Mouse (Mus musculus) bone marrow macrophage, adult 2 months (primary cell): Measurements from ENCODE around the gene Pus1. TPM values are rescaled to one million over a fixed set of nuclear protein-coding genes. Genes with fewer than 3 reads are reported as not detected.

Source experiments
- H3K27ac ChIP-seq: 2 replicates; pipeline ENCODE4 v1.5.1; 2012; ENCODE audit warnings: low read depth, low read length; ENCODE audit not compliant: insufficient read depth
- H3K4me1 ChIP-seq: 2 replicates; pipeline ENCODE4 v1.6.1; 2012; ENCODE audit warnings: low read length; ENCODE audit not compliant: control insufficient read depth, insufficient read depth
- H3K4me3 ChIP-seq: 2 replicates; pipeline ENCODE4 v1.5.1; 2012; ENCODE audit warnings: mild to moderate bottlenecking, low read length, moderate library complexity; ENCODE audit not compliant: insufficient read depth
- CTCF ChIP-seq: IDR thresholded peaks from 2 replicates; pipeline ENCODE4 v1.5.1; 2012; ENCODE audit warnings: low read depth, mild to moderate bottlenecking, low read length, moderate library complexity
- POLR2A ChIP-seq: IDR thresholded peaks from 2 replicates; pipeline ENCODE4 v1.6.1; 2012; ENCODE audit warnings: mild to moderate bottlenecking, low read depth, low read length, borderline replicate concordance
- polyA plus RNA-seq: library from polyadenylated mRNA; stranded (reverse); fragments of >200 nt; gene quantifications from 2 replicates; pipeline ENCODE4 v1.2.4, GENCODE M21; 2012; ENCODE audit not compliant: missing spikeins, insufficient read depth, insufficient read length

Pus1 gene
- polyA plus RNA-seq, 1 experiment, result 11.4 TPM

- no peak for TF ChIP-seq CTCF
- TF ChIP-seq POLR2A, result no peak
- no peak overlapping the region for H3K4me3 ChIP-seq
- H3K4me1 ChIP-seq, result peaks cover 15% of the 10 kb centered on the region
- no peak overlapping the region for H3K27ac ChIP-seq
Observed at GRCm38 (mm10) chr5:110806154-110806553, 25.7 kb upstream of the Pus1 start.

GRCm38 (mm10) chr5:110804012-110804743 is 23.7 kb upstream of the Pus1 start:
- H3K4me3 ChIP-seq, result no peak overlapping the region
- no peak for TF ChIP-seq POLR2A
- TF ChIP-seq CTCF, result no peak
- peaks cover 15% of the 10 kb centered on the region for H3K4me1 ChIP-seq
- no peak overlapping the region for H3K27ac ChIP-seq

DNA sequence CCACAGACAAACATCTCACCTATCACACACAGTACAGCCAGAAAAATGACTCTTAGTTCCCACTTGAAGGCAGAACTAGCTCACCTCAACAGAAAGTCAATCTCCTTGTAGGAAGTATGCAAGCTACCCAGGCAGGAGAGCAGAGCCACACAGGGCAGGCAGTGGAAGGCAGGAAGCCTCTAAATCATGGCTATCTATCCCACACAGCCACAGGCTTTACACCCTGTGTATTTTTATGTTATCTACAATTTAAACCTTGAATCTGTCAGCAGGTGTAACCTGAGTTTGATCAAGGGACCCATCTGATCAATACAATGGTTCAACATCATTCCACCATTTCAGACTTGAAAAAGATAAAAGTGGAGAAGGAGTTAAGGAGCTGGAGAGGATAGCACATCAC is 22.4 kb upstream of the Pus1 start:
- no peak for TF ChIP-seq POLR2A
- no peak for TF ChIP-seq CTCF
- Histone ChIP-seq H3K4me3 (no peak overlapping the region), H3K4me1 (peaks cover 12% of the 10 kb centered on the region)

DNA sequence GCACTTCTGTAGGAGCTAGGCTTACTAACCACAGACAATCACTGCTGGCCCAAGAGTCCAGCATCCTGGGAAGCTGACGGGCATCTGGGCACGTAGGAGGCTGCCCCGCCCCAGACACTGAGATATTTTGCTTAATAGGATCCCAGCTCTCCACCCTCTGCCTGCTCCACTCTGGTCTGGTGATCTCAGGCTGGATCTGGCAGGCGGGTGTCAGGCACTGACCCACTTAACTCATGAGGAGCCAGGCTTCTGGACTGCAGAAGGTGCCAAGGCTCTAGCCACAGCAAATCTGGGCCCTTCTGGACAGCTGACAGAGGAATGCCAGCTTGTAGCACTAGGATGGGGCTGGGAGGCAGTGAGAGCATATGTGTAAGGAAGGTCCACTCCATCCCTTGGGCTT is 21.7 kb upstream of the Pus1 start:
- Histone ChIP-seq H3K4me1 (peaks cover 6% of the 10 kb centered on the region), H3K4me3 (no peak overlapping the region), H3K27ac (no peak overlapping the region)
- TF ChIP-seq CTCF (no peak), POLR2A (no peak)

More for the DNA sequence above, 22.4 kb upstream of the Pus1 start:
- no peak overlapping the region for H3K27ac ChIP-seq

DNA sequence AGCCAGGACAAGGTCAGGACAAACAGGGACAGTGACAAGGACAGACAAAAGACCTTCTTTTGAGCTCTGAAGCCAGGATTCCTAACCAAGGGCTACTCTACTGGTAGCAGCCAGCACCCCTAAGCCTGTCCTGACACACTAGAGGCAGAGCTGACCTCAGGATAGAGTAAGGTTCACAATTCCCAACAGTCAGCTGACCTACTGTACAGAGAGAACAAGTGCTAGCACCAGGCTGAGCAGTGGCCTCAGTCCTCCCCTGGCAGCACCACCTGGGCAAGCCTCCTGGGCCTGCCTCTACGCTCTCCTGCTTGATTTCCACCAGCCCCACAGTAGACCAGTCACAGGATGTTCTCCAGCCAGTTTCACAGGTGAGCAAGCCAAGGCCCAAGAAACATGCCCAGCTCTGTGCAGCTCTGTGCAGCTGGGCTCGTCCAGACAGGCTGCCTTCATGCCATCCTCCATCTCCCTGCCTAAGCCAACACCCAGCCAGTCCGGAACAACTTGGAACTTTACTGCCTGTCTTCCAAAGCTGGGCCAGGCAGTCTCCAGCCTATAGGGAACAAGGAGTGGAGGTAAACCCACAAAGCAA is 20.7 kb upstream of the Pus1 start:
- Histone ChIP-seq H3K4me3 (no peak overlapping the region), H3K27ac (no peak overlapping the region), H3K4me1 (no peaks in the 10 kb centered on the region)
- TF ChIP-seq POLR2A (no peak), CTCF (no peak)

DNA sequence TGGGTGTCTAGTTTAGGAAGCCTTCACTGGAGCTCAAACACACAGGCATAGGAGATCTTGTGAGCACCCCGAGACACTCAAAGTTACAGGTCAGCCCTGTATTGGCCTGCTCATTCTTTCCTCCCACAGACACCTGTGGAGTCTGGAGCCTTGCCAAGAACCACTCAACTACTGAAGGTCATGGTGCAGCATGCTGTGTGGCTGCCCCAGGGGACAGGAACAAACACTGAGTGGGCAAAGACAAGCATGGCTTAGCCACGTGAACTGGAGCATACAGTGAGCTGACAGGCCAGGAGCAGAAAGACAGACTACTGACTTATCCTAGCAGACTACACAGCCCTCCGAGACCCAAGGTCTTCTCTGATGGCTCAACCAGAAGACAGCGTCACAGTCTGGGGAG is 17.2 kb upstream of the Pus1 start:
- Histone ChIP-seq H3K27ac (no peak overlapping the region), H3K4me3 (no peak overlapping the region), H3K4me1 (no peaks in the 10 kb centered on the region)
- TF ChIP-seq POLR2A, result no peak
- no peak for TF ChIP-seq CTCF

- no peak for TF ChIP-seq CTCF
- TF ChIP-seq POLR2A, result no peak
- no peaks in the 10 kb centered on the region for H3K4me1 ChIP-seq
- no peak overlapping the region for H3K27ac ChIP-seq
- no peak overlapping the region for H3K4me3 ChIP-seq
Observed at GRCm38 (mm10) chr5:110794363-110794762, 13.9 kb upstream of the Pus1 start.

GRCm38 (mm10) chr5:110788684-110789083 is 8.2 kb upstream of the Pus1 start:
- TF ChIP-seq CTCF (peak; percentile 53), POLR2A (no peak)
- Histone ChIP-seq H3K27ac (no peak overlapping the region), H3K4me3 (no peak overlapping the region), H3K4me1 (no peaks in the 10 kb centered on the region)

DNA sequence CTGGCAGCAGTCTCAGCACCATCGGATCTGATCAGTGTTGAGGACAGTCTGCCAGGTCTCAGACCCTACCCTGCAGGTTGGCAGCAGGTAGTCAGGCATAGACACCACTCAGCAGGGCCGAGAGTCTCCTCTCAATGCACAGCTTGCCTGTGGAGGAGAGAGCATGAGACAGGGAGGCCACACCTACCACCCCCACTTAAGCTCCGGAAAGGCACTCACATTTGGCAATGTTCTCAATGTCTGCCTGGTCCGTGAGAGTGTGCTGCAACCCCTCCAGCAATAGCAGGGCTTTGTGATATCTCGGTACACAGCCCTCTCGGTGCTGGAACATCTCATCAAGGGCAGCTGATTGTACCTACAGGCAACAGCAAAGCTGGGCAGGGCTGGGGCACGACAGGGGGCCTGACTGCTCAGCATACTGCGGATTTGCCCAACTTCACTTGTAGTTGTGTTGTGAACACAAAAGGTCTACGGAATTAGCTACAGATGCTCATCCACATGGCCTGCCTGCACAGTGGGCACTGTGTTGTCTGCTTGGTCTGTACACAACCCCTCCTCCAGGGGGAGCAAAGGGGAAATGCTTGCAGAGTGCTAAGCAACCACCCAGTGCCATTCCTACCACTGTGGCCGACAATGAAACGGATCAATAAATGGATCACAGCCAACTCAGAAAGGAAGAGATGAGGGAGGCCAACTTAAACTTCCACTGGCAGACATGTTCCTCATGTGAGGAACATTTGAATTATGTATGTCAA is 5.8 kb upstream of the Pus1 start:
- Histone ChIP-seq H3K27ac (no peak overlapping the region), H3K4me1 (peaks cover under 1% of the 10 kb centered on the region; the same call in 1 of the 2 replicates), H3K4me3 (no peak overlapping the region)
- TF ChIP-seq CTCF, result no peak
- TF ChIP-seq POLR2A, result no peak

DNA sequence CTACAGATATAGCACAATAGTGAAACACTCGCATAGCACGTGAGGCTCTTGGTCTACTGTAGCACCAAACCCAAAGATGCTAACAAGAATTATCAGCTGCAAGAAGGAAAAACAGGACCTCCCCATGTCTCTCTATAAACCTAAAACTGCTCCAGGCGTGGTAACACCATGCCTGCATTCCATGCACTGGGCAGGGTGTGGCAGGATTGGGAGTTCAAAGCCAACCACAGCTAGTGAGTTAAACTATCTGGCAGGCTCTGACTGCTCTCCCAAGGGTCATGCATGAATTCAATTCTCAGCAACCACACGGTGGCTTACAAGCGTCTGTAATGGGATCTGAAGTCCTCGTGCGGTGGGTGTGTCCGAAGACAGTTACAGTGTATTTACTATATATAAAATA is 2.7 kb upstream of the Pus1 start:
- no peak overlapping the region for H3K27ac ChIP-seq

More for the DNA sequence above, 2.7 kb upstream of the Pus1 start:
- Histone ChIP-seq H3K4me3 (no peak overlapping the region), H3K4me1 (peaks cover 12% of the 10 kb centered on the region)
- TF ChIP-seq POLR2A, result no peak
- no peak for TF ChIP-seq CTCF
